In the genomic region with DNA sequence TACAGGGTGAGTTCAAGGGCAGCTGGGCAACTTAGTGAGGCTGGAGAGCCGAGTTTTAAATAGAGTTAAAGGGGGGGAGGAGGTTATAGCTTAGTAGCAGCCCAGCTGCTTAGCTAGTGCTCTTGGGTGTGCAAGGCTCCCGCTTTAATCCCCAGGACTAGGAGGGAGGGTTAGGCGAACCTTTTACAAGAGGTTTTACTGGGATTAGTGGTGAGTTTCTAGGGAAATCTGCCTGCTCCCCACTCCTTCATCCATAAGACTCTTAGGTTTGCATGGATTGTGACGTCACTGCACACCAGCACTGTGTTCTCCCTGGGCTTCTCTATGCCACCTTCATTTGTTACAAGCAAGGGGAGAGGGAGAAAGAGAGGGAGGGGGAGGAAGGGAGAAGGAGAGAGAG, we compare ENCODE assay signal across 16 mouse cellular contexts.
A peak's percentile ranks its signal among the peaks of the same experiment; 100 is the strongest.
DNase-seq lines count a peak whose midpoint lies in the region; ATAC-seq and TF ChIP-seq lines count a peak whose summit lies in the region.
"Had no signal": no experiment of that assay in that cellular context is flagged by ENCODE, and none has a peak within 500 bp of the region (broad histone marks: within the 10 kb centered on the region; RNA-seq: fewer than 3 reads in every experiment).

No protein-coding gene starts in this region.

- no peaks in the 10 kb centered on the region for H3K9me3 ChIP-seq in hindbrain, embryonic 16.5 days (ENCODE audit: control insufficient read depth, low read length)
- no peaks in the 10 kb centered on the region for H3K9me3 ChIP-seq in hindbrain, embryonic 10.5 days
- H3K9me3 ChIP-seq in midbrain, embryonic 12.5 days: no peaks in the 10 kb centered on the region
- H3K9me3 ChIP-seq in stomach, postnatal 0 days (ENCODE audit: control insufficient read depth, low read length): no peaks in the 10 kb centered on the region
- H3K9me3 ChIP-seq: forebrain, embryonic 10.5 days; heart, embryonic 13.5 days had no signal

- H3K9ac ChIP-seq in hindbrain, embryonic 16.5 days (ENCODE audit: low read depth, low read length): no peak overlapping the region
- no peak overlapping the region for H3K9ac ChIP-seq in midbrain, embryonic 12.5 days (replicated peaks)
- H3K9ac ChIP-seq in stomach, postnatal 0 days (ENCODE audit: low read length): no peak overlapping the region
- H3K9ac ChIP-seq: heart, embryonic 13.5 days; liver, embryonic 14.5 days had no signal

- DNase-seq in hindbrain, embryonic 10.5 days (ENCODE audit: low spot score): no peak
- peak; percentile 37 for DNase-seq in thymus, postnatal 0 days (ENCODE audit: low spot score)
- no peak for DNase-seq in thymus, postnatal 10 days (ENCODE audit: low spot score in 2 of 2)
- peak; percentile 18 for DNase-seq in stomach, postnatal 0 days (ENCODE audit: low spot score)
- no peak for DNase-seq in frontal cortex, postnatal 14 days (ENCODE audit: low spot score in 2 of 2)
- no peak for DNase-seq in MN1 (ENCODE audit: low spot score)
- DNase-seq: adrenal gland, postnatal 14 days; cerebellum, adult 8-10 months; embryo, embryonic 11 days; gastrocnemius, adult 2 months; kidney, postnatal 4 days had no signal

- no peak overlapping the region for H3K4me2 ChIP-seq in hindbrain, embryonic 16.5 days (ENCODE audit: low read length)
- H3K4me2 ChIP-seq in midbrain, embryonic 12.5 days (replicated peaks): no peak overlapping the region
- H3K4me2 ChIP-seq in stomach, postnatal 0 days (replicated peaks; ENCODE audit: low read depth): no peak overlapping the region
- H3K4me2 ChIP-seq: heart, embryonic 13.5 days had no signal

- no peak for TF ChIP-seq CTCF in stomach, postnatal 0 days (IDR thresholded peaks at IDR 0.05; ENCODE audit: low read depth)

- WGBS in hindbrain, embryonic 16.5 days: 28% methylated on average over 4 of the region's 4 CpGs
- WGBS in hindbrain, embryonic 10.5 days: 42% methylated on average over 4 of the region's 4 CpGs
- 10% methylated on average over 4 of the region's 4 CpGs for WGBS in midbrain, embryonic 12.5 days
- 30% methylated on average over 4 of the region's 4 CpGs for WGBS in stomach, postnatal 0 days

- H3K27ac ChIP-seq in hindbrain, embryonic 16.5 days (ENCODE audit: low read depth, low read length): no peak overlapping the region
- no peak overlapping the region for H3K27ac ChIP-seq in hindbrain, embryonic 10.5 days
- H3K27ac ChIP-seq in midbrain, embryonic 12.5 days (replicated peaks): no peak overlapping the region
- H3K27ac ChIP-seq in stomach, postnatal 0 days (replicated peaks): peak overlapping the region; percentile 61
- H3K27ac ChIP-seq: forebrain, embryonic 10.5 days; gastrocnemius, adult 2 months; heart, embryonic 13.5 days; liver, embryonic 14.5 days had no signal

- H3K27me3 ChIP-seq in hindbrain, embryonic 16.5 days (replicated peaks; ENCODE audit: control insufficient read depth, insufficient read depth, low read length): no peaks in the 10 kb centered on the region
- H3K27me3 ChIP-seq in hindbrain, embryonic 10.5 days (ENCODE audit: insufficient read depth, poor library complexity, severe bottlenecking): no peaks in the 10 kb centered on the region
- no peaks in the 10 kb centered on the region for H3K27me3 ChIP-seq in midbrain, embryonic 12.5 days
- H3K27me3 ChIP-seq in stomach, postnatal 0 days (ENCODE audit: control insufficient read depth, insufficient read depth, low read length): no peaks in the 10 kb centered on the region
- H3K27me3 ChIP-seq: heart, embryonic 13.5 days had no signal

- no peak overlapping the region for H3K4me3 ChIP-seq in hindbrain, embryonic 16.5 days (ENCODE audit: low read length)
- no peak overlapping the region for H3K4me3 ChIP-seq in hindbrain, embryonic 10.5 days
- no peak overlapping the region for H3K4me3 ChIP-seq in midbrain, embryonic 12.5 days
- H3K4me3 ChIP-seq in stomach, postnatal 0 days (ENCODE audit: low read depth, low read length): no peak overlapping the region
- H3K4me3 ChIP-seq: forebrain, embryonic 10.5 days; gastrocnemius, adult 2 months; heart, embryonic 13.5 days had no signal

- ATAC-seq in hindbrain, embryonic 16.5 days: peak; percentile 37; the same call in 1 of the 2 replicates
- 0 out of 2 replicates have a peak, but pooled peaks have one; percentile 16 for ATAC-seq in midbrain, embryonic 12.5 days (ENCODE audit: low FRiP score, low read depth)
- peak; percentile 11; the same call in 1 of the 2 replicates for ATAC-seq in stomach, postnatal 0 days (ENCODE audit: low FRiP score, low TSS enrichment)

- H3K4me1 ChIP-seq in hindbrain, embryonic 16.5 days (ENCODE audit: control insufficient read depth, insufficient read depth, low read depth, low read length): no peaks in the 10 kb centered on the region
- H3K4me1 ChIP-seq in hindbrain, embryonic 10.5 days (replicated peaks): peaks cover 9% of the 10 kb centered on the region; the same call in 1 of the 2 replicates
- no peaks in the 10 kb centered on the region for H3K4me1 ChIP-seq in midbrain, embryonic 12.5 days
- H3K4me1 ChIP-seq in stomach, postnatal 0 days (replicated peaks; ENCODE audit: control insufficient read depth, insufficient read depth): no peaks in the 10 kb centered on the region

- no peaks in the 10 kb centered on the region for H3K36me3 ChIP-seq in hindbrain, embryonic 16.5 days (ENCODE audit: control insufficient read depth, insufficient read depth, low read length)
- H3K36me3 ChIP-seq in hindbrain, embryonic 10.5 days: no peaks in the 10 kb centered on the region
- H3K36me3 ChIP-seq in midbrain, embryonic 12.5 days: no peaks in the 10 kb centered on the region
- no peaks in the 10 kb centered on the region for H3K36me3 ChIP-seq in stomach, postnatal 0 days (ENCODE audit: control insufficient read depth, insufficient read depth, low read length)
- H3K36me3 ChIP-seq: forebrain, embryonic 10.5 days; heart, embryonic 13.5 days had no signal

- TF ChIP-seq EP300 in stomach, postnatal 0 days (optimal IDR thresholded peaks at IDR 0.05): no peak

Comparison
In these comparisons a context has a peak if more than half of its experiments do, and no peak if none do; other contexts are left out.
1. DNase-seq: peak in thymus, postnatal 0 days (single experiment) and stomach, postnatal 0 days (single experiment); none in hindbrain, embryonic 10.5 days (single experiment), thymus, postnatal 10 days (0 of 2), frontal cortex, postnatal 14 days (0 of 2) and MN1 (single experiment).
2. Peak in every context shown above with its lines, with median percentiles within 50 percentile points of each other: ATAC-seq.